Mouse (Mus musculus) lung, adult 2 months (tissue): ENCODE data around the gene Rassf8.

Source experiments
- CTCF ChIP-seq: fragments of 200-500 bp; IDR thresholded peaks from 2 replicates; pipeline ENCODE4 v1.5.1; 2011; ENCODE audit warnings: mild to moderate bottlenecking, low read length, control low read depth; ENCODE audit not compliant: insufficient read depth
- POLR2A ChIP-seq: fragments of 200-500 bp; IDR thresholded peaks from 2 replicates; pipeline ENCODE4 v1.6.1; 2011; ENCODE audit warnings: low read depth, mild to moderate bottlenecking, control low read depth, low read length, borderline replicate concordance; ENCODE audit errors: extremely low read depth

- TF ChIP-seq POLR2A (no peak), CTCF (no peak)
Observed at GRCm38 (mm10) chr6:145740011-145740410, 6.5 kb upstream of the Rassf8 start.
